Mouse (Mus musculus) ES-CJ7 (cell line): ENCODE measurements around the gene Gm5169.
"Not testable (repeated sequence)": the region's sequence is repeated elsewhere in the genome, so short reads cannot be mapped to it uniquely, and the experiment has no call there.

ENCODE experiments used
- DNase-seq: peaks from one replicate; pipeline ENCODE4 v3.0.0; 2011; ENCODE audit warnings: low read depth, low spot score

Gm5169 gene

GRCm38 (mm10) chrX:25301355-25301754, at the start of gene Gm5169:
TSS of gene Gm5169 (minus strand) at chrX:25301455.
- not testable (repeated sequence) for DNase-seq

- DNase-seq: not testable (repeated sequence)
Observed at GRCm38 (mm10) chrX:25347424-25347823, 46.2 kb upstream of the Gm5169 start.
